Mouse (Mus musculus) megakaryocyte, embryonic 14.5 days (primary cell): Measurements from ENCODE around the gene Plce1.

ENCODE experiments used
- FLI1 ChIP-seq: IDR thresholded peaks from 2 replicates; pipeline ENCODE4 v1.6.1; 2012; ENCODE audit warnings: low read length, inconsistent platforms, mixed read lengths
- GATA1 ChIP-seq: IDR thresholded peaks from 3 replicates; pipeline ENCODE4 v1.6.1; 2012; ENCODE audit warnings: mixed read lengths, low read length, inconsistent platforms, borderline replicate concordance

- no peak for TF ChIP-seq GATA1
- no peak for TF ChIP-seq FLI1
Measured at GRCm38 (mm10) chr19:38760441-38760840, 279.5 kb downstream of the Plce1 start.
